Mouse (Mus musculus) gastrocnemius, postnatal 14 days (tissue): Measurements from ENCODE around the gene Platr17. TPM values are rescaled to one million over a fixed set of nuclear protein-coding genes. Genes with fewer than 3 reads are reported as not detected.

Experiments
- DNase-seq: peaks from one replicate; pipeline ENCODE4 v3.0.0; 2021; ENCODE audit warnings: mixed read lengths
- intact Hi-C: fragments of 180-260 bp; cut with DNase I; formaldehyde crosslinking; loops from one replicate; pipeline ENCODE4 v1.15.1; 2025; ENCODE audit warnings: low total_unique reads
- total RNA-seq, 2 experiments: library from RNA; stranded (reverse); gene quantifications; 2 replicates each; pipeline ENCODE4 v1.2.3; 2021

Platr17 gene
- total RNA-seq, 2 experiments from 2014 or later = not detected

DNA sequence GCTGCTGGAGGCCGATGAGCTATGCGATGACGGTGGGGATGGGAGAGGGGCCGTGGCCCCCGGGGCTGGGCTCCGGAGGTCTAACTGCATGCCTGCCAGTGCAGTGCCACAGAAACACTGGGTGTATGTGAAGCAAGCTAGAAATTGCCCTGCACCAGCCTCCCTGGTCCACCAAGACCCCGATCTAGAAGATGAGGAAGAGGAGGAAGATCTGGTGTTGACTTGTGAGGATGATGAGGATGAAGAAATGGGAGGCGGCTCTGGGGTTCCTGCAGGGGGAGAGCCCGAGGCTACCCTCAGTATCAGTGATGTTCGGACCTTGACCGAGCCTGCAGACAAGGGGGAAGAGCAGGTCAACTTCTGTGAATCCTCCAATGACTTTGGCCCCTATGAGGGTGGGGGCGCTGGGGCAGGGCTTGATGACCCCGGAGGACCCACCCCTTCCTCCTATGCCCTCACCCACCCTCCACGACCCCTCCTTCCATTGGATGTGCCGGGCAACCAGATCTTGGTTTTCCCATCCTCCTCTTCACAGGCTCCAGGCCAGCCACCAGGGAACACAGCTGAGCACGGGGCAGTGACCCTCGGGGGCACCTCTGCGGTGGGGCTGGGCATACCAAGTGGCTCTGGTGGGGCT, 12.8 kb downstream of the Platr17 start:
- intact Hi-C loops = no loop called here
- peak; percentile 15 for DNase-seq

- intact Hi-C loops = no loop called here
- peak; percentile 36 for DNase-seq
Measured at GRCm38 (mm10) chr17:33918293-33919203, 13.6 kb downstream of the Platr17 start.

DNA sequence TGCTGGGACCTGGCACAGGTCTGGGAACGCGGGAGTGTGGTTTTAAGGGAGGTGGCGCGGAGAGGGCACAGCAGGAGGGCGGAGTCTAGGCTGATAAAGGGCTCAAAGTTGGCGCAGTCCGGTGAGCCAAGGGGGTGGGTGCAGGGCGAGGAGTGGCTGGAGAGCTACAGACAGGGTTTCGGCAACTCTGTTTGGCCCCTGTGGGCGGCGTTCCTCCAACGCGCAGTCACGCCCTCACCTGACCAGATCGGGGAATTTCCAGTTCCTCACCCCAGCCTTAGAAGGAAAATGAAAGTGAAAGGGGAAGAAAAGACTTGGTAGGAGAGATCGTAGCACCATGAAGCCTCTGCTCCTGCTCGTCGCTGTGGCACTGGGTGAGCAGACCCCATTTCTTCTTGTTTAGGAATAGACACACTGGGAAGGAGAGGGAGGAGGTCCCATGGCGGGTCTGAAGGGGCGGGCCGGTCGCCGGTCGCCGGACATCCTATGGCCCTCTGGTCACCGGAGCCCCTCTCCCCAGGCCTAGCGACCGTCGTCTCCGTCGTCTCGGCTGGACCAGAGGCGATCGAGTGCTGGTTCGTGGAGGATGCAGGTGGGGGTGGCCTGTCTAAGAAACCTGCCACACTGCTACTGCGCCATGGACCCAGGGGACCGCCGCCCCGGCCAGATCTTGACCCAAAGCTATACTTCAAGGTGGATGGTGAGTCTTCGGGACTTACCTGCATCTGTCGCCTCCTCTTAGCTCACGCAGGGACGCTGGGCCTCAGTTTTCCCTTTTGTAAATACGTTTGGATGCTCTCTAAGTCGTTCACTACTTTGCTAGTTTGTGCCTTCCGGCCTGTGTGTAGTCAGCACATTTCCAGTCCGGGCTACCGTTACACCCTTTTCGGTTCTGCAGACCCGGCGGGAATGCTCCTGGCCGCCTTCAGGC, 14.7 kb downstream of the Platr17 start:
- DNase-seq = peak; percentile 75
- intact Hi-C loops = no loop called here

DNA sequence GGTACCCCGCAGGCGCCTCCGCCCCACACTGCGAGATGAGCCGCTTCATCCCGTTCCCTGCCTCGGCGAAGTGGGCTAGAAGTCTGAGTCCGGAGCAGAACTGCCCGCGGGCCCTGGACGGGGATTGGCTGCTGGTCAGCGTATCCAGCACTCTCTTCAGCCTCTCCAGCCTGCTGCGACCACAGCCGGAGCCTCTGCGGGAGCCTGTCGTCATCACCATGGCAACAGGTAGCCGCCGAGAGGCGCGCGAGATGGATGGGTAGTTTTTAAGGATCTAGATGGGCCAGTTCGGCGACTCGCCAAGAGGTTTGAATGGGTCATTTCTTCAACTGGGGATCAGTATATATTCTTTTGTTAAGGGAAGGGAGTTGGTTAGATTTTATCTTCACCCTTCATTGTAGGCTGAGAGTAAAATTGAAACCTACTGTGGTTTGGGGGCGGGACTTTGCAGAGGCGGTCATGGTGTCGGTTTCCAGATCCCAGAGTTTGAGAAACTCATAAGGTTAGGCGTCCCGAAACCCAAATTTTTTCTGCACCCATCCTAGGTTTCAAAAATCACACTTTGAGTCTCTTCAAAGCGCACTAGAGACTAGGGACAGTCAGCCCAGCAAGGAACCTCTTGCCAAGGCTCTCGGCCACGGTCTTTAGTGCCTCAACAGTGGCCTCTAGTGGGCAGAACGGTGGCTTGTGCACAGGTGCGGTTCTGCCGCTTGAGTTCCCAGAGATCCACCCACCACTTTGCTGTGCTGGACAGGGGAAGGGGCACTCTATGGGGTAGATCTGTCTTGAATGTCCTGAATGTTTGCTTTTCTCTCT, 15.6 kb downstream of the Platr17 start:
- intact Hi-C loops = no loop called here
- DNase-seq = peak; percentile 83

GRCm38 (mm10) chr17:33921361-33921760, 16.4 kb downstream of the Platr17 start:
- intact Hi-C loops = no loop called here
- no peak for DNase-seq

DNA sequence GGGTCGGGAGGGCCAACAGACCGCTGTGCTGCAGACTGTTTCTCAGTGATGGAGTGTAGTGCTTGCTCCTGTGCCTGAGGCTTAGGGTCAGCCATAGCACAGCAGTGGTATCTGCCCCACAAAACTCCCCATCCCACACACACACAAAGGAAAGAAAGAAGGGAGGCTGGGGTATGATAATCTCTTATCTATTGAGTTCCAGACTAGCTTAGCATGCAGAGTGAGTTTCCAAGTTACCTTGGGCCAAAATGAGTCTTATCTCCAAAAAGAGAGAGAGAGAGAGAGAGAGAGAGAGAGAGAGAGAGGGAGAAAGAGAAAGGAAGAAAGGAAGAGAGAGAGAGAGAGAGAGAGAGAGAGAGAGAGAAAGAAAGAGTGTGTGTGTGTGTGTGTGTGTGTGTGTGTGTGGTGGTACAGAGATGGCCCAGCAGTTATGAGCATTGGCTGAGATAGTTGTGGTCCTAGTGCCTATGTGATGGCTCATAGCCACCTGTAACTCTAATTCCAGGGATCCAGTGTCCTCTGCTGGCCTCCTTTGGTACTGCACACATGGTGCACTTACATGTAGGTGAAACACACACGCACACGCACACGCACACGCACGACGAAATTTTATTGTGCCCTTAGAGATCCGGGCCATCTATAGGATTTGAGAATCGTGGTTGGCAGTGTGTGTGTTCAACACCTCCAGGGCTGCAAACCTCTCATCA, 19.8 kb downstream of the Platr17 start:
- intact Hi-C loops = no loop called here
- peak; percentile 13 for DNase-seq

DNA sequence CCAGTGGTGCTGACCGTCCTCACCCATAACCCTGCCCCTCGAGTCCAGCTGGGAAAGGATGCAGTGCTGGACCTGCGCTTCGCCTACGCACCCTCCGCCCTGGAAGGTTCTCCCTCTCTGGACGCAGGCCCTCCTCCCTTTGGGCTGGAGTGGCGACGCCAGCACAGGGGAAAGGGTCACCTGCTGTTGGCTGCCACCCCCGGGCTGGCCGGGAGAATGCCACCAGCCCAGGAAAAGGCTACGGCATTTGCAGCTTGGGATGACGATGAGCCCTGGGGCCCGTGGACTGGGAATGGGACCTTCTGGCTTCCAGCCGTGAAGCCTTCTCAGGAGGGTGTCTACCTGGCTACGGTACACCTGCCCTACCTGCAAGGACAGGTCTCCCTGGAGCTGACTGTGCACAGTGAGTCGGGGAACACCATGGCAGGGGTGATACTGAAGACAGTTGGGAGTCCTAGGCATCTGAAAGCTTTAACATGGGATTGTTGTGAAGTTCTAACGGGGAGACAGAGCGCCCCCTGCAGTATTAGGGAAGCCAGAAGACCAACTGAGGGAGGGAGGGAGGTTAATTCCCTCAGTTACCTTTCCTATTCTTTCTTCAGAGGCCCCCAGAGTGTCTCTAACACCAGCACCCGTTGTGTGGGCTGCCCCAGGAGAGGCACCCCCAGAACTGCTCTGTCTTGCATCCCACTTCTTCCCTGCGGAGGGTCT, 20.6 kb downstream of the Platr17 start:
- intact Hi-C loops = no loop called here
- DNase-seq = peak; percentile 7

DNA sequence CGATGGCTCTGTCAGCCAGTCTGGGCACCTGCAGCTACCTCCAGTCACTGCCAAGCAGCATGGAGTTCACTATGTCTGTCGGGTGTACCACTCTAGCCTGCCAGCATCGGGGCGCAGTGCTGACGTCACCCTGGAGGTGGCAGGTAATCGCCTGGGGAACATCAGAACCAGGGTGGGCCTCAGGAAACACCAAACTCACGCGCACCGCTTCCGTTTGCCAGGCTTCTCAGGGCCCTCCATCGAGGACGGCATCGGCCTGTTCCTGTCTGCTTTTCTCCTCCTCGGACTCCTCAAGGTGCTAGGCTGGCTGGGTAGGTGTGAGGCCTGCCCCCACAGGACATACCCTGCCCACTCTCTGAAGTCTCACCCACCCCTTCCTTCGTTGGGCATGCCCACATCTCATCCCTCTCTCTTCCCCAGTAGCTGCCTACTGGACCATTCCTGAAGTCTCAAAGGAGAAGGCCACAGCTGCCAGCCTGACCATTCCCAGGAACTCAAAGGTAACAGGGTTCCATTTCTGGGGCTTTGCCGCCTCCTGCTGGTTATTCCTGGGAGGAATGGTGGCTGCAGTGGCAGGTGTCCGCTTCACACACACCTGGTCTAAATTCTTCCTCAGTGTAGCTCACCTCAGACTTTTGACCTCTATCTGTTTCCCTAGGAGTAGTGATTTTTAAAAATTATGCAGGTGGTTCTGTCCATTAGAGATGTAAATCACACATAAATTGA, 21.4 kb downstream of the Platr17 start:
- intact Hi-C loops = no loop called here
- DNase-seq = no peak

DNA sequence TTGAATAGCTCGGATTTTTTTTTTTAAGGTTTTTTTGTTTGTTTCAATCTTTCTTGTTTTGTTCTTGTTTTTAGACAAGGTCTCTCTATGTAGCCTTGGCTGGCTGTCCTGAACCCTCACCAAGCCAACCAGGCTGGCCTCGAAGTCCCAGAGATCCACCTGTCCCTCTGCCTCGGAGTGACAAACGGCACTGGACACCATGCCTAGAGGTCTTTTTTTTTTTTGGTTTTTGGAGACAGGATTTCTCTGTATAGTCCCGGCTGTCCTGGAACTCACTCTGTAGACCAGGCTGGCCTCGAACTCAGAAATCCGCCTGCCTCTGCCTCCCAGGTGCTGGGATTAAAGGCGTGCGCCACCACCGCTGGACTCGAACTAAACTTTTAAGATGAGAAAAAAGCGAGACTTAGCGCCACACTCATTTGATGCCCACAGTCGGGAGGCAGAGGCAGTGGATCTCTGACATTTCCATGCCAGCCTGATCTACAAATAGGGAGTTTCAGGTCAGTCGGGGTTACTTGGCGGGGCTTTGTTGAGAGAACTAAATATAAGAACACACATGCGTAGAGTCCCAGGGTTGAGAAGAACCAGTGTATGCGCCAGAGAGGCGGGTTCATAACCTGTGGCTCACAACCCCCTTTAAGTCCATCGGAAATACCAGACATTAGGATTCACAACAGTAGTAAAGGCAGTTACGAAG, 23.5 kb downstream of the Platr17 start:
- intact Hi-C loops = no loop called here
- DNase-seq = no peak

DNA sequence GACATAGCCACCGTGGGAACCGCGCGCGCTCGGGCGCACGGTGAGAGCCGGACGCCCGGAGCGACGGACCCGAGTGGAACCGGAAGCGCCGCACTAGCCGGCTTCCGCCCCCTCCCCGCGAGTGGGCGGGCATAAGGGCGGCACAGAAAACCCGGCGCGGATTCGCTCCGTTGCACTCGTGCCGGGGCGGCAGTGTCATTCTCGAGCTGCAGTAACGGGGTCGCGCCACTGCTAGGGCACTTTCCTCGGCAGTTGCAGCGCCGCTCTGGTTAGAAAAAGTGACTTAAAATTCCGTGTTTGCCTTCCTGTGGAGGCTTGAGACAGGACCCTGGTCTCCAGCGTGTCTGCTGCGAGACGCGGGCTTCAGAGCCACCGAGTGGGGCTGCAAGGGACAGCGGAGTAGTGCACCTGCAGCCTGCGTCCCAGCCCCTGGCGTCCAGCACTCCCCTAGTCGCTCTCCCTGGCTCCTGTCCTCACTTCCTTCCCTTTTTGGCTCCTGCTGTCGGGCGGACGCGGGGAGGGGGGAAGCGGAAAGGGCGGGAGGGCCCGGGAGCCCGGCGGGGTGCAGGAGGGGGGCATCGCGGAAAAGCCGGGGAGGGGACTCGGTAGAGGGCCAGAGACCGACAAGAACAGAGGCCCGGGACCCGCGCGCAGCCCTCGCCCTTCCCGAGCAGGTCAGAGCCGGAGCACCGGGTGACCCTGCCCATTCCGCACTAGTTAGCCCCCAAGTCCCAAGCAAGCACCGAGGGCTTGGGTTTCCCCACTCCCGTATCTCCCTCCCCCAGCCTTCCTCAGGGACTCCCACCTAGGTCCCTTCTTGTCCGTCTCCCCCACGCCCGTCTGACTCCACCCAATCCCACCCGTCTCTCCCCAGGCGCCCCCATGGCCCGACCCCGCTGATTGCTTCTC, 24.7 kb downstream of the Platr17 start, which contains the start of gene Rgl2:
Rgl2 (plus strand) TSS at position 173 of the 909 bp plus-strand sequence.
- DNase-seq = peak; percentile 94
- intact Hi-C loops = no loop called here

DNA sequence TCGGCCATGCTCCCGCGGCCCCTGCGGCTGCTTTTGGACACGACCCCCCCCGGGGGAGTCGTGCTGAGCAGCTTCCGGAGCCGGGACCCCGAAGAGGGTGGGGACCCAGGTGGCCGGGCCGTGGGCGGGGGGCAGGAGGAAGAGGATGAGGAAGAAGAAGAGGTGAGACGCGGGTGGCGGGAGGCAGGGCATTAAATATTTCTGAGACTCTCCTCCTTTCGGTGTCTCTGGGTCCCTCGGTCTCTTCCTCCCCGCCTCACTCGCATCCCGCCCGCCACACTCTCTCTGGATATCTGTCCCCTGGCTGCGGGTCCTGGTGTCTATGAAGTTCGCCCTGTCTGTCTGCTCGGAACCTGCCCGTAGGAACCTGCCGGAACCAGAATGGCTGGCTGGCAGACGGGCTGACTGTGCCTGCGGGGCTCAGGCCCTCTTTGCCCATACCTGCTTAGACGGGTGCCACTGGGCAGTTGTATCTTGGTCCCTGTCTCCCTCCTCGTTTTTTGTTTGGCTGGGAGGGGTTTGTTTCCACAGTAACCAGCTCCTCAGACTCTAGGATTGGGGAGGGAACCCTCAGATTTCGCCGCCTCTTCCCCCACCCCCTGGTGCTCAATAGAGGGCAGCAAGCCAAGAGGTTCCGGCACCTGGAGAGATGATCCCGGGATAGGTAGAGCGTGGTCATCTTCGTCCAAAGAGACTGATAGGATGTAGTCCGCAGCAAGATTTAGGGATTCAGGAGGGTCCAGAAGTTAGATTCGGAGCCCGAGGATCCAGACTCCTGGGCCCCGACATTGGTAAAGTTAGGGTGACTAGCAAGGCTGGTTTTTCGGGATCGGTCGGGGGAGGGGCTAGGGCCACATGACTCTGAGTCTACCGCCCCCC, 25.6 kb downstream of the Platr17 start:
- DNase-seq = no peak
- intact Hi-C loops = no loop called here

GRCm38 (mm10) chr17:33931159-33931866, 26.4 kb downstream of the Platr17 start:
- intact Hi-C loops = no loop called here
- DNase-seq = no peak

- no peak for DNase-seq
- intact Hi-C loops = no loop called here
Measured at GRCm38 (mm10) chr17:33931947-33932346, 27.0 kb downstream of the Platr17 start.

DNA sequence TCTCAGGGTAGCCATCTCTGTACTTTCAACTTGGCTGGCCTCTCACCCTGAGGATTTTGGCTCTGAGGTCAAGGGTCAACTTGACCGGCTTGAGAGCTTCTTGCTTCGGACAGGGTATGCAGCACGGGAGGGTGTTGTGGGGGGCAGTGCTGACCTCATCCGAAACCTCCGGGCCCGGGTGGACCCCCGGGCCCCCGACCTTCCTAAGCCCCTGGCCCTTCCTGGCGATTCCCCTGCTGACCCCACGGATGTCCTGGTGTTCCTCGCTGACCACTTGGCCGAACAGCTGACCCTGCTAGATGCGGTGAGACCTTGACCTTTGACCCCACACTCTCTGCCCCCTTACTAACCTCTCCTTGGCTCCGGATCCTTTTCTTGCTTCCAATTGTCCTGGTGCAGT, 27.5 kb downstream of the Platr17 start:
- no peak for DNase-seq
- intact Hi-C loops = no loop called here
